Mouse (Mus musculus) limb, embryonic 11.5 days (tissue): Measurements from ENCODE around the gene Pgghg. TPM values are rescaled to one million over a fixed set of nuclear protein-coding genes. Genes with fewer than 3 reads are reported as not detected.

Experiments used
- polyA plus RNA-seq: library from polyadenylated mRNA; unstranded; fragments of >200 nt; fragmentation: Nextera tagmentation; extraction: Ambion mirVana; gene quantifications from 2 replicates; pipeline ENCODE4 v1.2.1, GENCODE M21; 2014

Gene Pgghg
- polyA plus RNA-seq, 1 experiment from 2014 or later, result 16.1 TPM

Other genes starting within 250 kb of the Pgghg start
- not detected in 2 replicates for gene Olfr541, start 244.1 kb upstream of the Pgghg start, polyA plus RNA-seq
- gene Cyp2e1, start 177.7 kb upstream of the Pgghg start, polyA plus RNA-seq, result not detected in 2 replicates
- 0.85 and 1.0 TPM in 2 replicates for gene Syce1, start 153.5 kb upstream of the Pgghg start, polyA plus RNA-seq
- 2.0 and 3.1 TPM in 2 replicates for gene Zfp941, start 119.2 kb upstream of the Pgghg start, polyA plus RNA-seq
- gene Urah, start 106.4 kb upstream of the Pgghg start, polyA plus RNA-seq, result 0.68 and 0.78 TPM in 2 replicates
- gene Scgb1c1, start 95.8 kb upstream of the Pgghg start, polyA plus RNA-seq, result not detected in 2 replicates
- gene Odf3, start 93.6 kb upstream of the Pgghg start, polyA plus RNA-seq, result not detected in 2 replicates
- not detected in 2 replicates for gene Gm45785, start 85.1 kb upstream of the Pgghg start, polyA plus RNA-seq
- 57.2 and 61.4 TPM in 2 replicates for gene Ric8a, start 84.4 kb upstream of the Pgghg start, polyA plus RNA-seq
- gene Bet1l, start 83.8 kb upstream of the Pgghg start, polyA plus RNA-seq, result 27.9 and 33.6 TPM in 2 replicates
- gene Psmd13, start 59.4 kb upstream of the Pgghg start, polyA plus RNA-seq, result 185 and 243 TPM in 2 replicates
- 21.6 and 23.2 TPM in 2 replicates for gene Sirt3, start 59.1 kb upstream of the Pgghg start, polyA plus RNA-seq
- gene Cox8b, start 40.9 kb upstream of the Pgghg start, polyA plus RNA-seq, result 0.88 and 1.0 TPM in 2 replicates
- gene Nlrp6, start 20.5 kb upstream of the Pgghg start, polyA plus RNA-seq, result 0.26 TPM in 1 of 2 replicates, not detected in the other
- gene Ifitm5, start 8.9 kb downstream of the Pgghg start, polyA plus RNA-seq, result 1.7 and 1.9 TPM in 2 replicates
- not detected in 2 replicates for gene Gm45717, start 14.5 kb downstream of the Pgghg start, polyA plus RNA-seq
- 853 and 900 TPM in 2 replicates for gene Ifitm2, start 14.6 kb downstream of the Pgghg start, polyA plus RNA-seq
- 63.9 and 68.3 TPM in 2 replicates for gene Ifitm1, start 25.8 kb downstream of the Pgghg start, polyA plus RNA-seq
- 45.3 and 50.4 TPM in 2 replicates for gene Ifitm3, start 69.4 kb downstream of the Pgghg start, polyA plus RNA-seq
- gene Ifitm6, start 76.5 kb downstream of the Pgghg start, polyA plus RNA-seq, result not detected in 2 replicates
- not detected in 2 replicates for gene Gm17387, start 87.7 kb downstream of the Pgghg start, polyA plus RNA-seq
- gene B4galnt4, start 119.7 kb downstream of the Pgghg start, polyA plus RNA-seq, result 19.1 and 20.0 TPM in 2 replicates
- 3.3 and 3.9 TPM in 2 replicates for gene Pkp3, start 136.8 kb downstream of the Pgghg start, polyA plus RNA-seq
- gene Sigirr, start 159.2 kb downstream of the Pgghg start, polyA plus RNA-seq, result 1.9 and 2.8 TPM in 2 replicates
- 0.76 and 0.85 TPM in 2 replicates for gene Ano9, start 176.4 kb downstream of the Pgghg start, polyA plus RNA-seq
- 70.0 and 70.6 TPM in 2 replicates for gene Ptdss2, start 181.0 kb downstream of the Pgghg start, polyA plus RNA-seq
- gene Rnh1, start 231.5 kb downstream of the Pgghg start, polyA plus RNA-seq, result 82.9 and 88.3 TPM in 2 replicates